Comparison of ENCODE assay signal across 24 mouse cellular contexts in genomic region chr4:106629374-106629773, GRCm38 (mm10). TPM values are rescaled to one million over a fixed set of nuclear protein-coding genes. Genes with fewer than 3 reads are reported as not detected.
A peak's percentile ranks its signal among the peaks of the same experiment; 100 is the strongest.
DNase-seq lines count a peak whose midpoint lies in the region; ATAC-seq lines count a peak whose summit lies in the region.
"Had no signal": no experiment of that assay in that cellular context is flagged by ENCODE, and none has a peak within 500 bp of the region (broad histone marks: within the 10 kb centered on the region; RNA-seq: fewer than 3 reads in every experiment).

No protein-coding gene starts in this region.

- ATAC-seq in kidney, embryonic 14.5 days (ENCODE audit: low FRiP score, low TSS enrichment) = no peak
- no peak for ATAC-seq in midbrain, embryonic 11.5 days (ENCODE audit: low FRiP score)
- no peak for ATAC-seq in midbrain, embryonic 15.5 days (replicated peaks)
- ATAC-seq in intestine, embryonic 15.5 days = peak; percentile 42
- ATAC-seq: forebrain, embryonic 15.5 days; hindbrain, postnatal 0 days had no signal

- peaks cover 26% of the 10 kb centered on the region for H3K4me1 ChIP-seq in kidney, embryonic 14.5 days (ENCODE audit: control insufficient read depth, insufficient read depth, low read length)
- H3K4me1 ChIP-seq in midbrain, embryonic 11.5 days (ENCODE audit: control insufficient read depth, insufficient read depth, low read length) = 0 out of 2 replicates have a peak, but pooled peaks cover 2% of the 10 kb centered on the region
- peaks cover 52% of the 10 kb centered on the region for H3K4me1 ChIP-seq in midbrain, embryonic 15.5 days
- H3K4me1 ChIP-seq in intestine, embryonic 15.5 days (replicated peaks) = peaks cover 30% of the 10 kb centered on the region

- H3K9me3 ChIP-seq in kidney, embryonic 14.5 days (ENCODE audit: control insufficient read depth, low read length) = no peaks in the 10 kb centered on the region
- no peaks in the 10 kb centered on the region for H3K9me3 ChIP-seq in midbrain, embryonic 11.5 days (ENCODE audit: control insufficient read depth, low read length)
- no peaks in the 10 kb centered on the region for H3K9me3 ChIP-seq in midbrain, embryonic 15.5 days
- H3K9me3 ChIP-seq in intestine, embryonic 15.5 days = no peaks in the 10 kb centered on the region
- H3K9me3 ChIP-seq: embryonic facial prominence, embryonic 13.5 days; forebrain, embryonic 15.5 days; hindbrain, embryonic 10.5 days; liver, embryonic 15.5 days; midbrain, embryonic 12.5 days had no signal

- 0 out of 2 replicates have a peak overlapping the region, but pooled peaks have one; percentile 17 for H3K27ac ChIP-seq in kidney, embryonic 14.5 days (ENCODE audit: low read depth, low read length)
- no peak overlapping the region for H3K27ac ChIP-seq in midbrain, embryonic 11.5 days (ENCODE audit: low read depth, low read length)
- no peak overlapping the region for H3K27ac ChIP-seq in midbrain, embryonic 15.5 days
- H3K27ac ChIP-seq in intestine, embryonic 15.5 days = peak overlapping the region; percentile 76
- H3K27ac ChIP-seq: hindbrain, embryonic 10.5 days; liver, embryonic 15.5 days; midbrain, embryonic 12.5 days had no signal

- no peak overlapping the region for H3K4me3 ChIP-seq in kidney, embryonic 14.5 days (ENCODE audit: low read length)
- no peak overlapping the region for H3K4me3 ChIP-seq in midbrain, embryonic 11.5 days (ENCODE audit: low read depth, low read length)
- H3K4me3 ChIP-seq in midbrain, embryonic 15.5 days = no peak overlapping the region
- no peak overlapping the region for H3K4me3 ChIP-seq in intestine, embryonic 15.5 days (replicated peaks)
- H3K4me3 ChIP-seq: embryonic facial prominence, embryonic 13.5 days; forebrain, embryonic 15.5 days; hindbrain, embryonic 10.5 days; liver, embryonic 15.5 days; midbrain, embryonic 12.5 days; myocyte had no signal

- H3K36me3 ChIP-seq in kidney, embryonic 14.5 days (ENCODE audit: control insufficient read depth, insufficient read depth, low read length) = no peaks in the 10 kb centered on the region
- H3K36me3 ChIP-seq in midbrain, embryonic 11.5 days (ENCODE audit: control insufficient read depth, insufficient read depth, low read length) = no peaks in the 10 kb centered on the region
- H3K36me3 ChIP-seq in midbrain, embryonic 15.5 days (replicated peaks) = no peaks in the 10 kb centered on the region
- no peaks in the 10 kb centered on the region for H3K36me3 ChIP-seq in intestine, embryonic 15.5 days
- H3K36me3 ChIP-seq: embryonic facial prominence, embryonic 13.5 days; forebrain, embryonic 15.5 days; hindbrain, embryonic 10.5 days; liver, embryonic 15.5 days; midbrain, embryonic 12.5 days had no signal

- H3K9ac ChIP-seq in kidney, embryonic 14.5 days (ENCODE audit: low read depth, low read length) = no peak overlapping the region
- H3K9ac ChIP-seq in midbrain, embryonic 11.5 days (ENCODE audit: low read length) = no peak overlapping the region
- H3K9ac ChIP-seq in midbrain, embryonic 15.5 days = no peak overlapping the region
- no peak overlapping the region for H3K9ac ChIP-seq in intestine, embryonic 15.5 days
- H3K9ac ChIP-seq: liver, embryonic 15.5 days; midbrain, embryonic 12.5 days had no signal

- no peaks in the 10 kb centered on the region for H3K27me3 ChIP-seq in kidney, embryonic 14.5 days (ENCODE audit: control insufficient read depth, insufficient read depth, low read length)
- H3K27me3 ChIP-seq in midbrain, embryonic 11.5 days (ENCODE audit: control insufficient read depth, insufficient read depth, low read length) = no peaks in the 10 kb centered on the region; the same call in 1 of the 2 replicates
- H3K27me3 ChIP-seq in midbrain, embryonic 15.5 days (replicated peaks) = 0 out of 2 replicates have a peak, but pooled peaks cover 6% of the 10 kb centered on the region
- H3K27me3 ChIP-seq in intestine, embryonic 15.5 days (replicated peaks) = peaks cover under 1% of the 10 kb centered on the region; the same call in 1 of the 2 replicates

- no peak for DNase-seq in kidney, adult 18-20 months
- peak; percentile 28 for DNase-seq in midbrain, embryonic 11.5 days (ENCODE audit: low spot score, missing footprints)
- DNase-seq in heart, adult 11 months = no peak
- DNase-seq in cerebellum, postnatal 4 days (ENCODE audit: low spot score in 2 of 2) = no peak
- DNase-seq: adrenal gland, adult 2 months; cerebellum, adult 9-11 months; gastrocnemius, postnatal 25 days; layer of hippocampus, postnatal 36 days; spleen, adult 18-20 months; thymus, adult 2 months had no signal

- H3K4me2 ChIP-seq in kidney, embryonic 14.5 days (replicated peaks; ENCODE audit: low read depth, low read length) = no peak overlapping the region
- H3K4me2 ChIP-seq in midbrain, embryonic 11.5 days = no peak overlapping the region
- H3K4me2 ChIP-seq in midbrain, embryonic 15.5 days = no peak overlapping the region
- peak overlapping the region; percentile 19; the same call in 1 of the 2 replicates for H3K4me2 ChIP-seq in intestine, embryonic 15.5 days (replicated peaks)
- H3K4me2 ChIP-seq: embryonic facial prominence, embryonic 13.5 days; forebrain, embryonic 15.5 days; liver, embryonic 15.5 days; midbrain, embryonic 12.5 days had no signal

- WGBS in kidney, embryonic 14.5 days = 63% methylated on average over 5 of the region's 5 CpGs
- WGBS in midbrain, embryonic 11.5 days = 76% methylated on average over 5 of the region's 5 CpGs
- 77% methylated on average over 5 of the region's 5 CpGs for WGBS in midbrain, embryonic 15.5 days
- 51% methylated on average over 5 of the region's 5 CpGs for WGBS in intestine, embryonic 15.5 days

RNA-seq across cellular contexts. Expression of gene Ttc22, which starts 7.1 kb away (rescaled TPM):
- polyA plus RNA-seq in kidney, embryonic 14.5 days (2014; fragmentation: Nextera tagmentation; extraction: Ambion mirVana) = 4.6 and 5.7 TPM in 2 replicates
- not detected in 2 replicates for polyA plus RNA-seq in midbrain, embryonic 11.5 days (2014; fragmentation: Nextera tagmentation; extraction: Ambion mirVana)
- 3.4 and 4.4 TPM in 2 replicates for polyA plus RNA-seq in midbrain, embryonic 15.5 days (2015; fragmentation: Nextera tagmentation; extraction: Ambion mirVana)
- 8.6 and 10.1 TPM in 2 replicates for polyA plus RNA-seq in intestine, embryonic 15.5 days (2015; fragmentation: Nextera tagmentation; extraction: Ambion mirVana)
- polyA plus RNA-seq: adrenal gland, adult 2 months; hindbrain, embryonic 10.5 days had no signal

RNA-seq across cellular contexts. Expression of gene Lexm, which starts 12.3 kb away (rescaled TPM):
- not detected in 2 replicates for polyA plus RNA-seq in kidney, embryonic 14.5 days (2014; fragmentation: Nextera tagmentation; extraction: Ambion mirVana)
- polyA plus RNA-seq in midbrain, embryonic 11.5 days (2014; fragmentation: Nextera tagmentation; extraction: Ambion mirVana) = 0.18 and 0.25 TPM in 2 replicates
- polyA plus RNA-seq in midbrain, embryonic 15.5 days (2015; fragmentation: Nextera tagmentation; extraction: Ambion mirVana) = not detected in 2 replicates
- not detected in 2 replicates for polyA plus RNA-seq in intestine, embryonic 15.5 days (2015; fragmentation: Nextera tagmentation; extraction: Ambion mirVana)
- polyA plus RNA-seq: adrenal gland, adult 2 months; embryonic facial prominence, embryonic 13.5 days; forebrain, embryonic 15.5 days; heart, postnatal 0 days; hindbrain, postnatal 0 days; limb, embryonic 14.5 days; liver, embryonic 15.5 days; lung, embryonic 16.5 days; myocyte; neural tube, embryonic 14.5 days; thymus, adult 2 months had no signal

RNA-seq across cellular contexts. Expression of gene Pars2, which starts 21.5 kb away (rescaled TPM):
- polyA plus RNA-seq in kidney, embryonic 14.5 days (2014; fragmentation: Nextera tagmentation; extraction: Ambion mirVana) = 10.9 and 14.0 TPM in 2 replicates
- 11.4 and 12.4 TPM in 2 replicates for polyA plus RNA-seq in midbrain, embryonic 11.5 days (2014; fragmentation: Nextera tagmentation; extraction: Ambion mirVana)
- polyA plus RNA-seq in midbrain, embryonic 15.5 days (2015; fragmentation: Nextera tagmentation; extraction: Ambion mirVana) = 9.7 and 10.4 TPM in 2 replicates
- 14.5 and 15.0 TPM in 2 replicates for polyA plus RNA-seq in intestine, embryonic 15.5 days (2015; fragmentation: Nextera tagmentation; extraction: Ambion mirVana)

RNA-seq across cellular contexts. Expression of gene Ttc4, which starts 49.4 kb away (rescaled TPM):
- 60.9 and 90.5 TPM in 2 replicates for polyA plus RNA-seq in kidney, embryonic 14.5 days (2014; fragmentation: Nextera tagmentation; extraction: Ambion mirVana)
- polyA plus RNA-seq in midbrain, embryonic 11.5 days (2014; fragmentation: Nextera tagmentation; extraction: Ambion mirVana) = 87.9 and 97.3 TPM in 2 replicates
- polyA plus RNA-seq in midbrain, embryonic 15.5 days (2015; fragmentation: Nextera tagmentation; extraction: Ambion mirVana) = 158 TPM in 2 replicates
- 72.0 and 73.4 TPM in 2 replicates for polyA plus RNA-seq in intestine, embryonic 15.5 days (2015; fragmentation: Nextera tagmentation; extraction: Ambion mirVana)

Comparison
In these comparisons a context has a peak if more than half of its experiments do, and no peak if none do; other contexts are left out.
1. H3K27ac ChIP-seq: peak in kidney, embryonic 14.5 days (single experiment) and intestine, embryonic 15.5 days (single experiment); none in midbrain, embryonic 11.5 days (single experiment) and midbrain, embryonic 15.5 days (single experiment).